Mouse (Mus musculus): ENCODE measurements at regions not wholly inside any gene's neighbourhood (a gene's known extent, or its start where the extent isn't known, plus 50 kb on each side); places are given as distances from the start of the nearest gene placed in this dataset.

GRCm38 (mm10) chr9:122437464-122437863 is 86.1 kb downstream of the Abhd5 start:
- no peak for ATAC-seq (replicated peaks; ENCODE audit: low FRiP score, poor library complexity, severe bottlenecking)

DNA sequence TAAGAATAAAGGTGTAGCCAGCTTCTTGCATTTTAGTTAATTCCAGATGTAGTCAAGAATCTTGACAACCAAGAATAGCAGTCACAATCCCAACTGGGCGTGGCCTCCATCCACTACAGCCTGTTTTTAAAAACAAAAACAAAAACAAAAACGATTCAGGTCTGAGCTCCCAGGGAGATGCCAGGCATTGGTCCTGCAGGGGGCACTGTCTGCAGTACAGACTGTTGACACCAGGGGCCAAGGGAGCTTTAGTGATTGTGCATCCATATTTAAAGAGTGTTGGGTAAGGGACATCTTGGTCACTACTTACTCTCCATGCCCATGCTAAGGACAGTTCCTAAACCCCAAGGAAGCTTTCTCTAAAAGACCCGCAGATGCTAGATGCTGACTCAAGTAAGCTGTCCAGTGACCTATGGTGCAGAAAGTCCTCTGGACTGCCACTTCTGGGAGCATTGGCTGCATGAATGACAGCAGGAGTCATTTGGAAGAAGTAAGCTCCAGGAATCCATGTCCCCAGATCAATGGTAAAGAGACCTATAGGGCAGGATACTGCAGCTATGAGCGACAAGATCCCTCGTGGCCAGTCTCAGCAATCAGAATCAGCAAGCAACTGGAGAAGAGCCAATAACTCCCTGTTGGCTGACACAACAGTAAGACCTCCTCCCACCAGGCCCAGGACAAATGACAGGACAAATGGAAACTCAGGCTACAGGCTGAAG is 95.1 kb downstream of the Abhd5 start:
- no peak for ATAC-seq (replicated peaks; ENCODE audit: low FRiP score, poor library complexity, severe bottlenecking)

- no peak for ATAC-seq (replicated peaks; ENCODE audit: low FRiP score, poor library complexity, severe bottlenecking)
Measured at GRCm38 (mm10) chr9:122447568-122447967, 96.2 kb downstream of the Abhd5 start.

- no peak for ATAC-seq (replicated peaks; ENCODE audit: low FRiP score, poor library complexity, severe bottlenecking)
Measured at GRCm38 (mm10) chr9:122448342-122448741, 96.9 kb downstream of the Abhd5 start.

- ATAC-seq (replicated peaks; ENCODE audit: low FRiP score, poor library complexity, severe bottlenecking): no peak
Measured at GRCm38 (mm10) chr9:122450524-122450923, 99.1 kb downstream of the Abhd5 start.

DNA sequence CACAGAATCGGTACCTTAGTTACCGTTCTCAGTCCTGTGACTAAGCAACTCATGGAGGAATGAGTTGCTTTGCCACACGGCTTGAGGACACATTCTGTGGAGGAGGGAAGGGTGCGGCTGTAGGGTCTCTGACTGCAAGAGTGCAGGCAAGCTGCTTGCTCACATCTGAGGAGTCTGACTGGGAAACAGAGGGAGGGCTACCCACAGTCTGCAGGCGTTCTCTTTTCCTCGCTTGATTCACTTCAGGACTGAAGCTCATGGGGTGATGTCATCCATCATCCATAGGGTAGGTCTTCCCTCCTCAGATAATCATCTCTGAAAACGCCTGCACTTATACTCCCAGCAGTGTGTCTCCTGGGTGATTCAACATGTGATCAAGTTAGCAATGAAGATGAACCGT is 103.9 kb downstream of the Abhd5 start:
- no peak for ATAC-seq (replicated peaks; ENCODE audit: low FRiP score, poor library complexity, severe bottlenecking)

DNA sequence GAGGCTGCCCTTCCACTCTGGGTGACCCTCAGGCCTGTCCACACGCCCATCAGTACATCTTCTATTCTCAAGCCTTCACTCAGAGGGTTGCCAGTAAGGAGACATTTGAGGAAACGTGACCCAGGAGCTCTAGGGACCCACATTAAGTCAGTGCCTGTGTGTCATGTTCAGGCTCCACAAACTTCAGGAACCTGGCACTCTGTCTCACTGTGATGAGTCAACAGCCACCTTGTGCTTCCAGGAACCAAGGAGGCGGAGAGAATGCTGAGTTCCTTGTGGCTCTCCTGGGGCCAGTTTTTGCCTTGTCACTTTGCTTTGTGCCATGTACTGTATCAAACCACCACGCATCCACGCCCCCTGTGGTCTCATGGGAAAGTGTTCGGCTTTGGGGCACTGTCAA is 104.4 kb downstream of the Abhd5 start:
- no peak for ATAC-seq (replicated peaks; ENCODE audit: low FRiP score, poor library complexity, severe bottlenecking)

- ATAC-seq (replicated peaks; ENCODE audit: low FRiP score, poor library complexity, severe bottlenecking): no peak
Measured at GRCm38 (mm10) chr9:122459491-122459890, 108.1 kb downstream of the Abhd5 start.

GRCm38 (mm10) chr9:122471539-122471938 is 120.1 kb downstream of the Abhd5 start:
- 0 out of 2 replicates have a peak, but pooled peaks have one; percentile 57 for ATAC-seq (replicated peaks; ENCODE audit: low FRiP score, poor library complexity, severe bottlenecking)

GRCm38 (mm10) chr9:122476356-122476755 is 124.9 kb downstream of the Abhd5 start:
- no peak for ATAC-seq (replicated peaks; ENCODE audit: low FRiP score, poor library complexity, severe bottlenecking)

GRCm38 (mm10) chr9:122487001-122487400 is 135.6 kb downstream of the Abhd5 start:
- ATAC-seq (replicated peaks; ENCODE audit: low FRiP score, poor library complexity, severe bottlenecking): no peak

GRCm38 (mm10) chr9:122494691-122495090 is 143.3 kb downstream of the Abhd5 start:
- ATAC-seq (replicated peaks; ENCODE audit: low FRiP score, poor library complexity, severe bottlenecking): no peak

DNA sequence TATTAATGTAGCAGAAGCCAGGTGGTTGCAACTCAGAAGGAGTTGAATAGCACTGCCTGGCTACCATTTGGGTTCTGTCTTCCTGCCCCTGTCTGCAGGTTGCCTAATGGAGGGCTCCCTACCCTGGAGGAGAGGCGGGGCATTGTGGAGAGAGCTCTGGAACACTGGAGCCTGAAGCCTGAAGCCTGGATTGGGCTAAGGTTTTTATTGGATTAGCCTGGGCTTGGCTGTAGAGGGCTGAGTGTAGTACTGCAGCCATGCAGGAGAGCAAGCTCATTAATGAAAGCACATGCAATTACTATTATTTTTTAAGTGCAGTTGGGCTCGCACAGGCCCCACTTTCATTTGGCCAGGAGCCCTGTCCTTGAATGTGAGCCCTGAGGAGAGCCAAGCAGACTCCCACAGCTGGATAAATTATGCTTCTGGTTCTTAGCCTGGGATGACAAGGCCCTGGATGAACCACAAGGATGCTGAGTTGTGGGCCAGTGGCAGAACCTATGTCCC is 145.1 kb downstream of the Abhd5 start:
- ATAC-seq (replicated peaks; ENCODE audit: low FRiP score, poor library complexity, severe bottlenecking): no peak

- ATAC-seq (replicated peaks; ENCODE audit: low FRiP score, poor library complexity, severe bottlenecking): no peak
Measured at GRCm38 (mm10) chr9:122501864-122502341, 150.5 kb downstream of the Abhd5 start.

DNA sequence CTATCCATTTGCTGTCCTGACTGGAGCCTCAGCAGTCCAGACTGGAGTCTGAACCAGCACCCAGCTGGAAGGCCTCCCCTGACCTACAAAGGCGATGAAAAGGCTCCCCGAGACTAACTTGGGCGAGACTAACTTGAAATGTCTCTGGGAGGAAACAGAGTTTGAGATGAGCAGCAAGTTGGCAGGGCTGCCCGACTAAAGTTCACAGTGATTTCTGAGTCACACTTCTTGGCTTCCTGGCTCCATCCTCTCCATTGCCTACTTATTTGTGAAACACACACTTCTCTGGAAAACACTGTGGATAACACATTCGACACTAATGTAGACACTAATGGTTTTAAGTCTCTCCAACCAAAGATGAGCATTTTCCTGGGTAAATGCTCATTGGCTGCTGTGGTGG is 170.2 kb downstream of the Abhd5 start:
- ATAC-seq (replicated peaks; ENCODE audit: low FRiP score, poor library complexity, severe bottlenecking): no peak

- ATAC-seq (replicated peaks; ENCODE audit: low FRiP score, poor library complexity, severe bottlenecking): no peak
Measured at GRCm38 (mm10) chr9:122525621-122526055, 174.2 kb downstream of the Abhd5 start.

DNA sequence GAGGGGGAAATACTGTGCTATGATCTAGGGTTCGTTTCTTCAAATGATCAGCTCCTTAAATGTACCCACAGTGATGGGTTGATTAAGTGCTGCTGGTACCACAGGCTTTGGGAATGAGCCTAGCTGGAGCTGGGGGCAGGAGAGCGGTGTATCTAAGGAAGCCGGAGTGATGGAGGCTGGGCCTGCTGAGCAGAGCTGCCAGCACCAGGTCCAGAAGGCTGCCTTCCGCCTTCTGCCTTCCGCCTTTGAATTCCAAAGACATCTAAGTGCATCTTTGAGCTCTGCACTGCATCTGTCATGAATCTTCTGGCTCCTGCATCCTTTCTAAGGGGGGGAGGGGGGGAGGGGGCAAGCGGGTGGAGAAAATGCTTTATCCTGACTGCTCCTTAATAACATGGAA is 176.9 kb downstream of the Abhd5 start:
- ATAC-seq (replicated peaks; ENCODE audit: low FRiP score, poor library complexity, severe bottlenecking): no peak

GRCm38 (mm10) chr9:122529721-122530120 is 178.3 kb downstream of the Abhd5 start:
- ATAC-seq (replicated peaks; ENCODE audit: low FRiP score, poor library complexity, severe bottlenecking): no peak

GRCm38 (mm10) chr9:122531806-122532205 is 180.4 kb downstream of the Abhd5 start:
- ATAC-seq (replicated peaks; ENCODE audit: low FRiP score, poor library complexity, severe bottlenecking): no peak

DNA sequence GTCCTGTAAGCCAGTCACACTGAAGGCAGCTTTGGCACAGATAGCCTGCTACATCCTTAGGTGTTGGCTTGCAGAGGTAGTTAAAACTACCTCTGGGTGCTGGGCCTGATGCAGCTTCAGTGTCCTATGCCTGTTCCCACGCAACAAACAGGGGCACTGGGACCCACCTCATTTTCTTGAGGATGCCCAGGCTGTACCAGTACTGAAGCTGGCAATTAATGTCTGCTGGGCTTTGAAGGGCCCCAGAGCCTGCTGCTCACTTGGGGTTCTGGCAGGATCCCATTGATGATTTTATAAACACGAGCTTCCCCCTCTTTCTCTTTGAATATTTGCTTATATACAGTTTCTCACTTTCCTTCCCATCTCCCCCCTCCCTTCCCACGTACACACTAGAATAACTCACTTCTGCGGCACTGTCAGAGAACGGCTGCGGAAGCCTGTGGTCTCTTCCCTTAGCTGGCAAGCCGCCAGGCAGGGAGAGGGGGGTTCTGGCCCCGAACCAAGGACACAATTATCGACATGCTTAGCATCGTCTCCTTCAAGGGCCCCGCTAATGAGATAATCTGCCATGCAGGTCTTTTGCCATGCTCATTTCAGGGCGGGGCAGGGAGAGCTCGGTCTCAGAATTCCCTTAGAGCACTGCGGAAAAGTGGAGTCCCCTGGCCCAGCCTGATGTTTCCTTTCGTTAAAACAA is 182.9 kb downstream of the Abhd5 start:
- ATAC-seq (replicated peaks; ENCODE audit: low FRiP score, poor library complexity, severe bottlenecking): no peak

- no peak for ATAC-seq (replicated peaks; ENCODE audit: low FRiP score, poor library complexity, severe bottlenecking)
Measured at GRCm38 (mm10) chr9:122534965-122535364, 183.6 kb downstream of the Abhd5 start.
